ENCODE assay signal across 10 mouse cellular contexts in the genomic region with DNA sequence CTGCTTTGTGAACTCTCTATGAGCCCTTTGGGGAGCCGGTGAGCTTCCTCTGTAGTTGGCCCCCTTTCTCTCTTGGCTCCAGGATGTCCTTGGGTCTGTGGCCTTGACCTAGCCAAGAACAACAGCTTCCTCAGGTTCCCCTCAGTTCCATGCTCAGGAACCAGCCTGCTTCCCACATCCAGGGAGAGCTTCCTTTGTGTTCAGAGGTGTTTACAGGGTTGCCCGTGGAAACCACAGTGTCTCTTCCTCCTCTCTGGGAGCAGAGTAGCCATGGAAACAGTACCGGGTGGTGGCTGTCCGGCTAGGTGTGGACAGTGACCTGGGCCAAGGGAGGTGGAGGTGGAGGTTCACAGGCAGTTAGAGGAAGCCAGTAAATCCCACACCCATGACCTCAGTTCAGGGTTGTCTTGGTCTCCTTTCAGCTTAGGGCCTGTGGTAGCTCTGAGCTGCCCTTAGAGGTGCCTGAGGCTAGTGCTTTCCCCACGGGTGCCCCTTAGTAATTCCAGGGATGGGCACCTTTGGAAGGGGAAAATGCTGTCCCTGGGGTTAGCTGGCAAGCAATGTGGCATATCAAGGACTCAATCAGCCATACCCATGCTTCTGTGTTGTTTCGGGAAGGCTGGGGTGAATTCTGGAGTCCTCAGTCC. TPM values are rescaled to one million over a fixed set of nuclear protein-coding genes. Genes with fewer than 3 reads are reported as not detected.
DNase-seq lines count a peak whose midpoint lies in the region; ATAC-seq and TF ChIP-seq lines count a peak whose summit lies in the region.
"Had no signal": no experiment of that assay in that cellular context is flagged by ENCODE, and none has a peak within 500 bp of the region (broad histone marks: within the 10 kb centered on the region; RNA-seq: fewer than 3 reads in every experiment).

No protein-coding gene starts in this region.

- 0 out of 2 replicates have a peak, but pooled peaks have one; percentile 42 for ATAC-seq in kidney, embryonic 15.5 days (replicated peaks; ENCODE audit: low FRiP score)
- ATAC-seq in erythroblast, adult 5-6 weeks (replicated peaks; ENCODE audit: low FRiP score, poor library complexity, severe bottlenecking), result no peak

- H3K27ac ChIP-seq in kidney, embryonic 15.5 days, result no peak overlapping the region
- H3K27ac ChIP-seq: midbrain, embryonic 12.5 days had no signal

- no peaks in the 10 kb centered on the region for H3K9me3 ChIP-seq in kidney, embryonic 15.5 days (replicated peaks)
- H3K9me3 ChIP-seq: midbrain, embryonic 12.5 days had no signal

- no peak for TF ChIP-seq POLR2A in brain, embryonic 14.5 days (IDR thresholded peaks at IDR 0.05; ENCODE audit: borderline replicate concordance, extremely low read depth, insufficient read depth, insufficient read length, poor library complexity, severe bottlenecking)

- H3K4me1 ChIP-seq in kidney, embryonic 15.5 days, result peaks cover 10% of the 10 kb centered on the region

- DNase-seq in kidney, adult 18-20 months, result no peak
- DNase-seq in brain, embryonic 14.5 days (ENCODE audit: low read depth), result peak; percentile 48
- peak; percentile 58 to 76 for DNase-seq in heart, adult 9 months (ENCODE audit: low spot score in 2 of 2)
- DNase-seq in mesoderm, embryonic 11.5 days (ENCODE audit: low read depth, low spot score), result peak; percentile 21
- DNase-seq in layer of hippocampus, postnatal 36 days, result no peak
- no peak for DNase-seq in frontal cortex, postnatal 25 days (ENCODE audit: low spot score in 2 of 2)

- H3K27me3 ChIP-seq in kidney, embryonic 15.5 days, result no peaks in the 10 kb centered on the region
- H3K27me3 ChIP-seq: midbrain, embryonic 12.5 days had no signal

- H3K4me2 ChIP-seq in kidney, embryonic 15.5 days, result no peak overlapping the region
- H3K4me2 ChIP-seq: midbrain, embryonic 12.5 days had no signal

- H3K9ac ChIP-seq in kidney, embryonic 15.5 days, result no peak overlapping the region
- H3K9ac ChIP-seq: midbrain, embryonic 12.5 days had no signal

- WGBS in kidney, embryonic 15.5 days, result 44% methylated on average over 6 of the region's 6 CpGs

- no peak overlapping the region for H3K4me3 ChIP-seq in kidney, embryonic 15.5 days (replicated peaks)
- H3K4me3 ChIP-seq: erythroblast, embryonic 14.5 days; midbrain, embryonic 12.5 days had no signal

- H3K36me3 ChIP-seq in kidney, embryonic 15.5 days, result no peaks in the 10 kb centered on the region
- H3K36me3 ChIP-seq: midbrain, embryonic 12.5 days had no signal

- TF ChIP-seq CTCF in brain, embryonic 14.5 days (IDR thresholded peaks at IDR 0.05; ENCODE audit: borderline replicate concordance, extremely low read depth, insufficient read depth, insufficient read length), result no peak

RNA-seq across cellular contexts. Expression of a gene that starts 40.6 kb away (rescaled TPM):
- polyA plus RNA-seq in kidney, embryonic 15.5 days (2015; fragmentation: Nextera tagmentation; extraction: Ambion mirVana), result 10.0 and 10.5 TPM in 2 replicates
- polyA plus RNA-seq in brain, embryonic 14.5 days (2012; rRNA removed), result 1.4 and 4.2 TPM in 2 replicates
- 1 to 10 TPM; 2.1 to 4.3 TPM for total RNA-seq in layer of hippocampus, postnatal 36 days (2021)
- total RNA-seq in erythroblast, adult 5-6 weeks (2015; ENCODE audit: low replicate concordance), result 42.0 and 48.8 TPM in 2 replicates
- 30.0 and 33.7 TPM in 2 replicates for total RNA-seq in erythroblast, adult 5-6 weeks (2017; ENCODE audit: low replicate concordance)

Comparison
In these comparisons a context has a peak if more than half of its experiments do, and no peak if none do; other contexts are left out.
1. DNase-seq: peak in brain, embryonic 14.5 days (single experiment), heart, adult 9 months (2 of 2) and mesoderm, embryonic 11.5 days (single experiment); none in kidney, adult 18-20 months (single experiment), layer of hippocampus, postnatal 36 days (0 of 2) and frontal cortex, postnatal 25 days (0 of 2).
2. RNA of a gene that starts 40.6 kb away (total RNA-seq): 30.0 to 48.8 TPM in erythroblast, adult 5-6 weeks; 2.1 to 4.3 TPM in layer of hippocampus, postnatal 36 days; every median in the first group is over 4 times any median in the second.